Mouse (Mus musculus) adrenal gland, postnatal 10 days (tissue): ENCODE measurements around the gene Cpeb2. TPM values are rescaled to one million over a fixed set of nuclear protein-coding genes. Genes with fewer than 3 reads are reported as not detected.

Experiments
- DNase-seq: peaks from one replicate; pipeline ENCODE4 v3.0.0; 2021; ENCODE audit warnings: mixed read lengths
- long read RNA-seq, 2 experiments: library from polyadenylated mRNA; stranded (forward); transcript quantifications; one replicate each; pipeline ENCODE4 v2.0.0; 2021
- total RNA-seq, 2 experiments: library from RNA; stranded (reverse); gene quantifications; 2 replicates each; pipeline ENCODE4 v1.2.3; 2021

Gene Cpeb2
- 10 to 100 TPM; 19.6 to 21.4 TPM for total RNA-seq
- long read RNA-seq, experiment 1, full-length matches to known transcripts, result 1 of 4 reads
- long read RNA-seq, experiment 1, partial matches to known transcripts, result 0 of 4 reads
- long read RNA-seq, experiment 1, other reads (novel, unspliced or antisense), result 3 of 4 reads
- long read RNA-seq, experiment 2, partial matches to known transcripts, result 0 of 2 reads
- long read RNA-seq, experiment 2, other reads (novel, unspliced or antisense), result 2 of 2 reads

- peak; percentile 97 for DNase-seq
Measured at GRCm38 (mm10) chr5:43232480-43233315, at the start of gene Cpeb2. TSS of gene Cpeb2 (plus strand) at chr5:43233170.

DNA sequence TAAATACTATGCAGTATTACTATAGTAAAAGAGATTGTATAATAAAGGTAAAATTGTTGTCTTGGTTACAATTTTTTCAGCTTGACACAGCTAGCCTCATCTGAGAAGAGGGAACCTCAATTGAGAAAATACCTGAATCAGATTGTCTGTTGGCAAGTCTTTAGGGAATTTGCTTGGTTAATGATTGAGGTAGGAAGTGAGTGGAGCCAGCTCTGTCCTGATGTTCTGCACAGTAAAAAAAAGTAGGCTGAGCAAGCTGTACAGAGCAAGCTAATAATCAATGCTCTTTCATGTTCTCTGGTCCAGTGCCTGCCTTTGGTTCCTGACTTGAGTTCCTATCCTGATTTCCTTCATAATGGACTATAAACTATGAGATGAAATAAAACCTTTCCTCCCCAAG lies 49.4 kb upstream of the Cpeb2 start:
- DNase-seq, result no peak

GRCm38 (mm10) chr5:43184834-43185233 lies 48.1 kb upstream of the Cpeb2 start:
- DNase-seq, result no peak

DNA sequence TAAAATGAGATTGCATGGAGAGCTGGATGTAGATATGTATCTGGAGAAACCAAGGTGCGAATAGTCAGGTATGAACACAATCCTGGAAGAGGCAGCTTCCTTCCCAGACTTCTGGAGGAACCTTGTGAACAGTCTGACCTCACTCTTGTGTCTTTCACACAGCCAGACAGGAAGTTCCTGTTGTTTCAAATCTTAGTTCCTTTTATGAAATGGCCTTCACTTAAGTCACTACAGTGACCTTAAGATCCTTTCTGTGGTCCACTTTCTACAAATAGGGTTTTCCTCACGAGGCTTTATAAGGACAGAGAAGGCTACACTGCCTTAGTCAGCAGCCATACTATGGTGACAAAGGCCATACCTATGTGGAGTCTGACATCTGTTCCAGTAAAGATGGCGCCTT lies 47.5 kb upstream of the Cpeb2 start:
- DNase-seq, result no peak

DNA sequence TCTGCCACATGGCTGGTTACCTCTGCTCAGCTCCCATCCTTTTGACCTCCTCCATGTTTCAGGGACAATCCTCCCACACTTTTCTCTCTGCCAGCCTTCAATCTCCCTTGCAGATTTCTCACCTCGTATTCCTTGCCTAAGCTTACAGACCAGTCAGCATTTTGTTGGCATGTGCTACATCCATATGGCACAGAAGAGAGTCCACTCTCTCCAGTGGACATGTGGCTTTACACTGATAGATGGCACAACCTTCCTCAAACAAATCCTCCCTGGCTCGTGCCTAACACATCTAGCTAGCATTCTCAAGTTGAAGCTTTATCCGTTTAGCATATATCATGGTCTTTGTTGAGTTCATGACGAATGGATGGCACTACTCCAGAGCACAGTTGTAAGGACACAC lies 32.3 kb upstream of the Cpeb2 start:
- no peak for DNase-seq

DNA sequence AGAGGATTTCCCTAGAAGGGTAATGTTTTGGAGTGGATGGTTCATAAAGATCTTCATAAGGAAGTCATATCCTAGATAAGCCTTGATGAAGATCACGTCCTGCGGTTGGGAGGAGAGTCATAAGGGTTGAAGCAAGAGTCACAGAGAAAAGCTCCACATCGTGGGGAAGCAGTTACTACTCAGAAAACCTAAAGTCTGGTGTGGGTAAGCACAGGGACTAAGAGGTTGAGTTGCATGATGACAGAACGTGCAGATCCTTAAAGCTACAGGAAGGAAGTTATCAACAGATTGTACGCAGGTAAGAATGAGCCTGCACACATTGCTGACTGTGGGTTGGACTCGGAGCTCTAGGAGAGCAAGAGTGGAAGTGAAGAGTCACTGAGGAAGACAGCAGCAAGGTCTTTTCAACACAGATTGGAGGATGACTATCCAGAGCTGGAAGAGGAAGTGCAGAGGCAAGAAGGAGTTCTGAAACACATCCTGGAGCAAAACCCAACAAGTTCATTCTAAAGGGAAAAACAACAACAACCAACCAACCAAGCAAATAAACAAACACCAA lies 26.4 kb upstream of the Cpeb2 start:
- no peak for DNase-seq

DNA sequence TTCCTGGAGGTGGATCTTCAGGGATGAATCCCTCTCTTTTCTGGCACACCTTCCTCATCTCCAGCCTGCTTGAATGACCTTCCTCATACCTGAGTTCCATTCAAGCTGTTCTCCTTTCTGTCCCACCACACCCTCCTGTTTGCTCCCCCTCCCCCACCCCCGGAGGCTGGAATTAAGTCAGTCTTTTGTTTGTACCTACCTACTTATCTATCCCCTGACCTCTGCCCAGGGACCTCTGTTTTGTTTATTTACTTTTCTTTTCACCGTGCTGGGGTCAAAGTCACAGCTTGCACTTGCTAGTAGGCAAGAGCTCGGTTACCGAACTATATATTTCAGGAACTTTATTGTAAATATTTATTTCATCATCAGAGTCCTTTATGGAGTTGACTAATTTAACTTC lies 15.5 kb upstream of the Cpeb2 start:
- DNase-seq, result no peak

- DNase-seq, result no peak
Measured at GRCm38 (mm10) chr5:43217987-43218846, 14.8 kb upstream of the Cpeb2 start.

DNA sequence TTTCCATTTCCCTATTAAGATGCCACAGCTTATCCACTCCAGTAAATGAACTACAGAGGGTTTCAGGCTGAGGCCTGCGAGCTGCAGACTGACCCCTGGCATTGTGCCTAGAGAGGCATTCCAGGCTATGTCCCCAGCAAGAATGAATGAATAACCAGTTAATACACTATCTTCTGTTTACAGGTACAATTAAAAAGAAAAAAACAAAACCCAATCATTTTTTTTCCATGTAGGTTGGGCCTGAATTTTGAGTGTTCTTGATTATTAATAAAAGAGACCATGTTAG lies 14.2 kb upstream of the Cpeb2 start:
- DNase-seq, result no peak

GRCm38 (mm10) chr5:43223359-43223758 lies 9.6 kb upstream of the Cpeb2 start:
- DNase-seq, result no peak

DNA sequence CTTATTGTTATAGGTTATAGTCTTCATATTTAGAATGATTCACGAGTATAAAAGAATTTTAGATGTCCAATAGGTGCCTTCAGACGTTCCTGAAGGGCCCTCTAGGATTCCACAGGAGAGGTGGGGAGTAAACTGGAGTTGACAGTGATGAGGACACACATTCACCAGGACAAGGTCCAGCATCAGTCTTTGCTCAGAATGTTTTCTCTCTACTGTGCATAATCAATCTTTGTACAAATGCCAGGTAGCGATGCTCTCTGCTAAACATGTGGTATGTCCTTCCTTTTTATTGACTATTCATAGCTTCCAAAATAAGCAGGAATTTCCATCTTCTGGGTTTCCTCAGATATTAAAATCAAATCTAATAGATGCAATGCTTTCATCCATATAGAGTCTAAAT lies 8.7 kb upstream of the Cpeb2 start:
- DNase-seq, result no peak

DNA sequence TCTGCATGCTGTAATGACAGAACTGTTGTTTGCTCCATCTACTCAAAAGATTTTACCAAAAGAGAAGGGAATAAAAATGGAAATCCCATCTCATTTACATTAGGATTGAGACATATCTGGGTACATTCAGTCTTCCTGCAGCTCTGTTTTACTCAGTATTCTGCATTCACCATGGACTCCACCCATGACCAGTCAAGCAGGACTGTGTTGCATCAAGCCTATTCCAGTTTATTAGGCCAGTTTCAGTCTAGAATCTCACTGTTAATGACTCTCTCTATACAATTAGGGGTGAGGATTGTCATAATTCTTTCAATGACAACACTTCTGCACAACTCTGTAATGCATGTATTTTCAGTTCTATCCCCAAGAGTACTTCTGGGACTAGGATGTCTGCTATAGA lies 6.8 kb upstream of the Cpeb2 start:
- no peak for DNase-seq

GRCm38 (mm10) chr5:43227607-43228006 lies 5.4 kb upstream of the Cpeb2 start:
- DNase-seq, result peak; percentile 50

GRCm38 (mm10) chr5:43231061-43231460 lies 1.9 kb upstream of the Cpeb2 start:
- no peak for DNase-seq

DNA sequence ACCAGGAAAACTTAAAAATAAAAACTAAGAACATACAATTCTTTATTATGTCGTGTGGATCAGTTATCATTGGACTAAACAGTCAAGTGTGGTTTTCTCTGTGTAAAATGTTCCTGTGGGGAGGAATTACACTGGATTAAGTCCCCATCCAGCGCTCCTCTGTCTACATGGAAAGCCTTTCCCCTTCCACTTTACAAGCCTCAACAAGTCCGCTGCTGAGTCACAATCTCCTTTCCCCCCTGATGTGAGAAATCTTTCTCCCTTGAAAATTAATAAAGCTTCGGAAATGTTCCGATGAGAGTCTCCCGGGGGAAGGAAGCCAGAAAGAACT lies 856 bp upstream of the Cpeb2 start:
- DNase-seq, result no peak

- DNase-seq, result peak; percentile 87
Measured at GRCm38 (mm10) chr5:43233316-43234181, 579 bp downstream of the Cpeb2 start.

- peak; percentile 63 for DNase-seq
Measured at GRCm38 (mm10) chr5:43234321-43235185, 1.6 kb downstream of the Cpeb2 start.

- DNase-seq, result peak; percentile 69
Measured at GRCm38 (mm10) chr5:43235186-43235785, 2.3 kb downstream of the Cpeb2 start.

DNA sequence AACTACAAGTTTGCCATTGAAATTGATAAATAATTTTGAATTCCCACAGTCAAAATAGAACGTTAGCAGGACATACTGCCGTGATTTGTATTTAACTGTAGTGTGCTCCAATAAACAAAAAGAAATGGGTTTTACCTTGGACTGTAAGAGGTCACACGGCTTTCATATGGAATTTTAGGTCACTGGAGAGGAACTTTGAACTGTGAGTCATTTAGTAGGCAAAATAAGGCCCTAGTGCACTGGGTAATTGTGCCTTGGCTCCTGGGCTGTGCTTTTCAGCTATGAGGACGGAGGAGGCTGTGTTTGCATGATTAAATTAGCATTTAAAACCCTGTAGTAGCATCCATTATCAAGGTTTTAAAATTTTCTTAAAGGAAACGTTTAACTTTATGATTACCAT lies 3.0 kb downstream of the Cpeb2 start:
- no peak for DNase-seq

DNA sequence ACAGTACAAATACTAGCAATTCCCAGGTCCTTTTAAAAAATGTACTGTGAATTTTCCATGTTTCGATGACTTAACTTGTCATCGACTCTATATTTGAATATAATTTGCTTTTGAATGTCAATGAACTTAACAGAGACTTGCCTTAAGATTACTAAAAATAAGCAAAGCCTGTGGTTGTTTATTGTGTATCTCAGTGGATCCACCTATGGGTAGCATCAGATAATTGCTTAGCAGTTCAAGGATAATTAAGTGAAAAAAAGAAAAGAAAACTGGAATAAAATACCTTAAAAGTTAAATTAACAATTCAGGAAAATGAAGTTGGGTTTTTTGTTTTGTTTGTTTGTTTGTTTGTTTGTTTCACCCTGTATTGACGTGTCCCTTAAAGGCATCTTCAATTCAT lies 3.5 kb downstream of the Cpeb2 start:
- DNase-seq, result no peak

- DNase-seq, result no peak
Measured at GRCm38 (mm10) chr5:43237238-43237637, 4.3 kb downstream of the Cpeb2 start.
